Mouse (Mus musculus): ENCODE measurements around the gene Ggn.

DNA sequence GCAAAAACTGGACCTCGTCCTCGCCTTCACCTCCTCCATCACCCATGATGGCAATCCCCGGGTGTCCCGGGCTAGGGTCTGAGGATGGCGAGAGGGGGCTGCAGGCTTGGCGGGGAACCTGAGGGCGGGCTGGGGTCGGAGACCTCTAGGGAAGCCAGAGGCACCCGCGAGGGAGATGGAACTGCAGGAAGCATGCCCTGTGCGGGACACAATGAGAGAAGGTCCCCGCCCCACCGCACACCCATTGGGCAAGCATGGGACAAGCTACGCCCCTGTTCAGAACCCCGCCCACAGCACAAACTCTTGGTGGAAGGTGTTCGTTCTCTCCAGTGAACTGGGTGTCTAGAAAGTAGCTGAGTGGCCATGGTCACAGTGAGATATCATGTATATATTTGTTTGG is 45.0 kb upstream of the Ggn start, which contains the start of gene Ryr1:
- TF ChIP-seq CTCF (IDR thresholded peaks at IDR 0.05; ENCODE audit: borderline replicate concordance, extremely low read depth, insufficient read depth, insufficient read length), result no peak
- TF ChIP-seq POLR2A (IDR thresholded peaks at IDR 0.05; ENCODE audit: borderline replicate concordance, extremely low read depth, insufficient read depth, insufficient read length, poor library complexity, severe bottlenecking), result no peak
